Mouse (Mus musculus): ENCODE results near the gene Syn1. TPM values are rescaled to one million over a fixed set of nuclear protein-coding genes. Genes with fewer than 3 reads are reported as not detected.
A peak's percentile ranks its signal among the peaks of the same experiment; 100 is the strongest.

Syn1 gene
- total RNA-seq (2021): under 1 TPM; 0.16 to 0.22 TPM

GRCm38 (mm10) chrX:20920844-20921364 is at the start of gene Syn1:
Syn1 (minus strand) TSS chrX:20921004.
- DNase-seq: peak; percentile 59 to 61
- intact Hi-C loops (cut with DNase I): no loop called here

DNA sequence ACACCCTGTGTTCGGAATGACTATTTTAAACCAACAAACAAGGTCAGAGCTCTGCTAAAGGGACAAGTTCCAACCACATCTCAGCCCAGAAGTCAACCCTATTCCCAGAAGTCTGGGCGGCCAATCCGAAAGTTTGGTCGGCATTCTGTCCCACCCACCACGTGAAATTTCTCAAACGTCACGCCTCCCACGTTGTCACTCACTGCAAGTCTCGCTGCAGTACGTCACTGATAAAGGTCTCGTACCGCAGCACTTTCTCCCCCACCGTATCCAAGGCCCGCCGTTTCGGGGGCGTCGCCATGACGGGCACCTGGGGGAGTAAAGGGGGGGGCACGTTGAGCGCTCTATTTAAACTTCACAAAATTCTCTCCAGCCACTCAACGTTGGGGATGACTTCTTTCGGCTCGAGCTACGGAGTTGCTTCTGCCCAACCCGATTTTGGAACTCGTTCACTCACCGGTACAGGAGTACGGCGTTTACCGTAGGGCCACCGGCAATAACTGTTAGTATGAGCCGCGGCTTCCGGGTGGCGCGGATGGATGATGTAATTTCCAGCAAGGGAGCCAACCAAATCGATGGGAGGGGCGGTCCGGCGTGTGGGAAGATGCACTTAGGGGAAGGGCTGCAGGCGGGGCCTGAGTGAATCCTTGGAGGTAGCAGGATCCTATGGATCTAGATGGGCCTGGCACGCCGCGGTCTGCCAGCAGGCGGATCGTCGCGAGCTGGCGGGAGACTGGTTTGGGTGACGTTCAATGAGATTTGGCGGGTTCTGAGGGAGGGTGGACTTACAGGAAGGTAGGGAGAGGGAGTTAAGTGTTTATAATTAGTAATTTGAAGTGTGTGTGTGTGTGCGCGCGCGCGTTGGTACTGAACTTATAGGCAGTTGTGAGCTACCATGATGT is 40.9 kb upstream of the Syn1 start, which contains the start of gene Uxt:
Gene Uxt (minus strand): TSS at position 541 of the 902 bp plus-strand sequence.
- peak; percentile 87 for DNase-seq
- intact Hi-C loops (cut with DNase I): no loop called here

DNA sequence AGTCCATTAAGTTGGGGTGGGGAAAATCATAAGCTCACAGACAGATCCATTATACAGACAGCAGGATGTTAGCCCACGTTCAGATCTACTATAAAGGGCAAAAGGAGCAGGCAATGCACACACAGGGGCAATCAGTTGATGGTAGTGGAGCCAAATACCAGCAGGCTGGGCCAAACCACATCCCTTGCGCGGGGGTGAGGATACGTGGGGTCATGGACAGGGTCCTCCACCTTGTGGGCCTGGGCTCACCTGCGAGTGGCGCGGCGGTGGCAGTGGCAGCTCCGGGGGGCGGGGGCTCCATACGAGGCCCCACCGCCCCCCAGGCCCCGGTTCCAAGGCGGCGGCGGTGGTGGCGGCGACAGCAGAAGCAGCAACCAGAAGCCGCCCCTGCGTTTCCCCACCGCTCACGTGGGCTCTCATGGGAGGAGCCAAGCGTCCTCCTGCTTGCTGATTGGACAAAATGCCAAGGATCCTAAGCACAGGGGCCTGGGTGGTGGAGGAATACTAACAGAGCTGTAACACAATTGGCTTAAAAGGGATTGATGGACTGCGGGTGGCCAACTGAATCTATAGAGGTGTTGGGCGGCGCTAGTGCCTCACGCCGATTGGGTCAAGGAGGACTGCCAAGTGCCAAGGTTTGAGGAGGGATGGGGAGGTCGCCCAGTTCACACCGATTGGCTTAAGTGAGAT is 29.5 kb upstream of the Syn1 start, which contains the start of gene Elk1:
Gene Elk1 (minus strand): TSS at position 418 of the 690 bp plus-strand sequence.
- DNase-seq: peak; percentile 74 to 78
- intact Hi-C loops (cut with DNase I): no loop called here

DNA sequence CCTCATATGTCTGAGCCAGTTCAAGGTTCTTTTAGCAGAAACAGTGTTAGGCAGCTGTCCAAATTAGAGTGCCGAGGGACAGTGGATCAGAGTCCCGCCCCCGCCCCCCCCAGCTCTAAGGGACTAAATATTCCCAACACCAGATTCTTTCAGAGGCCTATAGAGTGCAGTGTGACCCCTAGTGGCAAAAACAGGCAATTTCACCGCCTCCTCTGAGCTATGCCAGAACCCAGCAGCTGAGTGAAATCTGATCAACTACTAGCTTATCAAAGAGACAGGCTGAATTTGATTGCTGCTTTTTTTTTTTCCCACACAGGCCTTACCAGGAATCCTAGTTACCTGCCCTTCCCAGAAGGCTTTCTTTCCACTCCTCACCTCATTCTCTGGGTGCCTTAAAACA is 25.3 kb upstream of the Syn1 start:
- peak; percentile 37 to 47 for DNase-seq
- intact Hi-C loops (cut with DNase I): loop anchor here (2.0 kb wide), 2 partner anchors 117 to 283 kb away; no protein-coding TSS in a partner anchor

GRCm38 (mm10) chrX:20931963-20932362 is 11.2 kb upstream of the Syn1 start:
- intact Hi-C loops (cut with DNase I): no loop called here
- peak in 1 of 2 experiments; percentile 10 for DNase-seq

DNA sequence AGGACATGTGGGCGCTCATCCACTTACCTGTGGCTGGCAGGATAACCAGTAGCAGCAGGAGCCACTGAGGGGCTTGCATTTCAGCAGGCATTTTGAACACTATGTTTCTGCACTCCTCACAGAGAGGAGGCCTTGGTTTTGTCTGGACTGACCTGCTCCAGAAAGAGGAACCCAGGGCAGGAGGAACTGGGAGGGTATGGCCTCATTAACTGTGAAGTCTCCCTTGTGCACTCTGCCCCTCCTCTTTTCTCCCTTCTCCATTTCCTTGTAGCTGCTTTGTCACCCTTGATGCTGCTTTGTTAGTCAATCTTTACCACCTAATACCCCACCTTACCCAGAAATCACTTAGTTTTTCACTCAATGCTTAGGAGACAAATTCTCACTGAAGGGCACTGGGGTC is 10.6 kb upstream of the Syn1 start, which contains the start of gene Cfp:
Gene Cfp (minus strand): TSS at position 192 of the 400 bp plus-strand sequence.
- intact Hi-C loops (cut with DNase I): no loop called here

DNA sequence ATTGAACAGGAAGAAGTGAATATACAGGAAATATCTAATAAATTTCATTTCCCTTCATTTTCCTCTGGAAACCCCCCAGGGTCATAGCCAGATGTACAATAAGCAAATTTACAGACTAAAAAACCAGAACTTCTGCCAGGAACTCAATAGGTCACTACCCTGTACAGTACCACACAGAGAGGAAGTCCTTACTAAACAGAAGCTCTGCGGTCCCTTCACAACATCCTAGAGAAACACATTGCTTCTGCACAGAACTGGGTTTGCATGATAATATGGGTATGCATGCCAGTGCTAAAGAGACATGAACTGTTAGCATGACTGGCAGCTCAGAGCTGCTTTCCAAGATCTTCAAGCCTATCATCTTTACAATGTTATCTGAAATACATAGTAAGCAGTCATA is 9.1 kb upstream of the Syn1 start:
- no peak for DNase-seq
- intact Hi-C loops (cut with DNase I): no loop called here

More for the DNA sequence above, 10.6 kb upstream of the Syn1 start, which contains the start of gene Cfp:
- DNase-seq: no peak

GRCm38 (mm10) chrX:20924976-20925375 is 4.2 kb upstream of the Syn1 start:
- intact Hi-C loops (cut with DNase I): no loop called here
- no peak for DNase-seq

GRCm38 (mm10) chrX:20923506-20923905 is 2.7 kb upstream of the Syn1 start:
- intact Hi-C loops (cut with DNase I): no loop called here

GRCm38 (mm10) chrX:20921366-20921765 is 562 bp upstream of the Syn1 start:
- DNase-seq: no peak
- intact Hi-C loops (cut with DNase I): no loop called here

More at GRCm38 (mm10) chrX:20923506-20923905, 2.7 kb upstream of the Syn1 start:
- no peak for DNase-seq

- intact Hi-C loops (cut with DNase I): no loop called here
- no peak for DNase-seq
These were observed 458 bp downstream of the Syn1 start for GRCm38 (mm10) chrX:20920249-20920843.

DNA sequence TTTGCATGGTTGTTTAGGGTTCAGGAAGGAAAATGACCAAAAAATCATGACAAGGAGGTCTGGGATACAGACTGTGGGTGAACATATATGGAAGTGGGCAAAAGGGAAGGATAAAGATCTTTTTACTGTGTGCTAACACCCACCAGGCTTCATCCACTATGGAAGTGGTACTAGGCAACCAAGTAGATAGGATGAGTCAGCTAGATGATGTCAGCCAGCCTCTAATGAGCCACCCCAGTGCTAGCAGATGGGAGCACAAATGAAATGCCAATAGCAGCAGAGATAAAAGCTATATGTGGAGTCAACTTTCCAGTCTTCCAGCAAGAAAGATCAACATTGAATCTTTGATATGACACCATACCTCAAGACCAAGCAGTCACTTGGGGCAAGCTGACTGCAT is 5.7 kb downstream of the Syn1 start:
- DNase-seq: no peak
- intact Hi-C loops (cut with DNase I): no loop called here

GRCm38 (mm10) chrX:20913726-20914125 is 7.1 kb downstream of the Syn1 start:
- intact Hi-C loops (cut with DNase I): no loop called here
- DNase-seq: no peak

GRCm38 (mm10) chrX:20910074-20910473 is 10.7 kb downstream of the Syn1 start:
- intact Hi-C loops (cut with DNase I): no loop called here
- DNase-seq: no peak

- DNase-seq: no peak
- intact Hi-C loops (cut with DNase I): loop anchor here (10.0 kb wide), 1 partner anchor 60 kb away; no protein-coding TSS in a partner anchor
These were observed 45.6 kb downstream of the Syn1 start for GRCm38 (mm10) chrX:20875241-20875640.

DNA sequence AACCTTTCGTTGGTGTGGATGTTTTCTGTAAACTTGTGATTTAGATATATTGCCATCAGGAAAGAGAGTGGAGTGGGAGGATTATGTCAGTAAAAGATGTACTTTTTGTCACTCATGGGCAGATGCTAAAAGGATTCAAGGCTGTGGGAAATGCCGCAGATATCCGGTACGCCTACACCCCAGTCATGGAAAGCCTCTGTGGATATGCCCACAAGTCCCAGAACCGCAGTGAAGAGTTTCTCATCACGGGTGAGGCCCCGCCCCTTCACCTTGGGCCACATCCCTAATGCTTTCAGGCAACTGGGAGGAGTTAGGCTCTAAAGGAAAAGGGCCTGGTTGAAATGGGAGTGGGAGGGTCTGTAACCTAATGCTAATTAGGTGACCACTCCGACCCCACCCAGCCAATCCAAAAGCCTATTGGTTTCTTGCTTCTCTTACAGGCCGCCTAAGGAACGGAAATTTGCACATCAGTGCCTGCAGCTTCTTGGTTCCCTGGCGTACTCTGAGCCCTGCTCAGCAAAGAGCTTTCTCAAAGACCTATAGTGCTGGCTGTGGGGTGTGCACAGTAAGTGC is 47.8 kb downstream of the Syn1 start:
- no peak for DNase-seq
- intact Hi-C loops (cut with DNase I): loop anchor here (10.0 kb wide), 1 partner anchor 58 kb away; no protein-coding TSS in a partner anchor

- peak; percentile 24 to 26 for DNase-seq
- intact Hi-C loops (cut with DNase I): loop anchor here (10.0 kb wide), 1 partner anchor 55 kb away; no protein-coding TSS in a partner anchor
These were observed 50.8 kb downstream of the Syn1 start, which contains the start of gene Timp1 for GRCm38 (mm10) chrX:20869962-20870513. Timp1 (plus strand) TSS chrX:20870166.

DNA sequence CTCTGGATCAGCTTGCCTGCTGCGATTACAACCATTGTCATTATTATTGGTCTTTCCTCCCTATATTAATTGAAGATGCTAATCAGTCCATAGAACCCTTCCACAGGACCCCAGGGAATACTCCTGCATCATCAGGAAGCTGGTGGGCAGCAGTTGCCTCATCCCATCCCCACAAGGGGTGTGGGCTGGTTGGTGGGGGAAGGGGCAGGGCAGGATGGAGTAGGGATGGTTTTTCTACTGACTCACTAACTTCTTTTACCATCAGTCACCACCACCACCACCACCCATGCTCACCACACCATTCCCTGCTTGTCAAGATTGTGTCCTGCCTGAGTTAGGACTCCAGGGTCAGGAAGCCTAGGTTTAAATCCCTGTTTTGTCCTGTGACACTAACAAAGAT is 51.6 kb downstream of the Syn1 start:
- intact Hi-C loops (cut with DNase I): no loop called here
- DNase-seq: no peak

DNA sequence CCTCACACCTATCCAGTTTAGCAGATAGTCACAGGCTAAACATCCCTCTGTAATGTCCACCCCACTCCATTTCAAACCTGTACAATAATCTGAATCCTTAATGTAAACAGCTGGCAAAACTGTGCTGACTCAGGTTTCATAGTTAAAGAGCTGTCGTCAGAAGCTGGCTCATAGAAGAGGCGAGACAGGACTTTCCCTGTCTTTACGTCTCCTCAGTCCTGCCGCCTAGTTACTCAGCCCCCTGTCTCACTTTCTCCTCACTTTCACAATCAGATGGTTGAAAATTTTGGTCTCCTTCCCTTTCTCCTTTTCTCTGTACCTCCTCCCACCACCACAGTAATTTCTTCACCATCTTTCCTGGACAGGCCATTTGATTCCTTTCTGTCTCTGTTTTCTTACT is 52.7 kb downstream of the Syn1 start:
- intact Hi-C loops (cut with DNase I): no loop called here
- no peak for DNase-seq

All from heart, postnatal 36 days (tissue).